Mouse (Mus musculus) midbrain, embryonic 13.5 days (tissue): ENCODE data around the gene Tmem88b. TPM values are rescaled to one million over a fixed set of nuclear protein-coding genes. Genes with fewer than 3 reads are reported as not detected.

Experiments used
- ATAC-seq: fragments of 200-750 bp; cut with Nextera tagmentation; 2 replicates; pipeline ENCODE4 v1.8.0; 2017; ENCODE audit warnings: mild to moderate bottlenecking, moderate TSS enrichment, moderate library complexity
- H3K27ac ChIP-seq: fragments of 300-500 bp; sonication (generic); 2 replicates; pipeline ENCODE4 v1.5.1; 2015; ENCODE audit warnings: inconsistent platforms, mild to moderate bottlenecking, moderate library complexity
- H3K27me3 ChIP-seq: fragments of 300-500 bp; sonication (generic); 2 replicates; pipeline ENCODE4 v1.6.1; 2015; ENCODE audit warnings: mild to moderate bottlenecking, inconsistent platforms
- H3K36me3 ChIP-seq: fragments of 300-500 bp; sonication (generic); 2 replicates; pipeline ENCODE4 v1.6.1; 2015; ENCODE audit warnings: mild to moderate bottlenecking, inconsistent platforms
- H3K4me1 ChIP-seq: fragments of 300-500 bp; sonication (generic); replicated peaks from 2 replicates; pipeline ENCODE4 v1.6.1; 2015; ENCODE audit warnings: inconsistent platforms
- H3K4me2 ChIP-seq: fragments of 300-500 bp; sonication (generic); replicated peaks from 2 replicates; pipeline ENCODE4 v1.6.1; 2015; ENCODE audit warnings: moderate library complexity, mild to moderate bottlenecking, inconsistent platforms
- H3K4me3 ChIP-seq: fragments of 300-500 bp; sonication (generic); replicated peaks from 2 replicates; pipeline ENCODE4 v1.5.1; 2015; ENCODE audit warnings: mild to moderate bottlenecking, inconsistent platforms
- H3K9ac ChIP-seq: fragments of 300-500 bp; sonication (generic); replicated peaks from 2 replicates; pipeline ENCODE4 v1.6.1; 2015; ENCODE audit warnings: mild to moderate bottlenecking, inconsistent platforms
- H3K9me3 ChIP-seq: fragments of 300-500 bp; sonication (generic); 2 replicates; pipeline ENCODE4 v1.6.1; 2016; ENCODE audit warnings: mild to moderate bottlenecking, inconsistent platforms
- WGBS: fragments of 180-500 bp; shearing (Covaris S2); methylation state at CpG from one replicate; pipeline ENCODE4 v1.1.7; 2015; 5-methylcytosine and 5-hydroxymethylcytosine counted together
- microRNA-seq: library from miRNA; unstranded; fragments of <30 nt; microRNA quantifications from one replicate; pipeline ENCODE4, GENCODE M21; 2016
- polyA plus RNA-seq: library from polyadenylated mRNA; unstranded; fragments of >200 nt; fragmentation: Nextera tagmentation; extraction: Ambion mirVana; gene quantifications from 2 replicates; pipeline ENCODE4 v1.2.1, GENCODE M21; 2015

Gene Tmem88b
- polyA plus RNA-seq, 1 experiment from 2014 or later, result 0.58 TPM

GRCm38 (mm10) chr4:155734951-155735702 is 50.5 kb downstream of the Tmem88b start:
- Histone ChIP-seq H3K9ac (peak overlapping the region; percentile 97), H3K27ac (peak overlapping the region; percentile 97), H3K36me3 (peaks cover 41% of the 10 kb centered on the region), H3K4me2 (peak overlapping the region; percentile 95), H3K4me1 (peaks cover 38% of the 10 kb centered on the region), H3K9me3 (no peaks in the 10 kb centered on the region), H3K27me3 (no peaks in the 10 kb centered on the region), H3K4me3 (peak overlapping the region; percentile 91)
- ATAC-seq, result peak; percentile 74
- WGBS, result under 1% methylated on average over 60 of the region's 79 CpGs

GRCm38 (mm10) chr4:155734350-155734941 is 51.2 kb downstream of the Tmem88b start, which contains the start of gene Tmem240:
TSS of gene Tmem240 (plus strand) at chr4:155734800.
- H3K27ac ChIP-seq, result peak within 1 kb of the TSS; percentile 97
- peaks cover 38% of the 10 kb centered on the region for H3K4me1 ChIP-seq
- peak within 1 kb of the TSS; percentile 95 for H3K4me2 ChIP-seq
- peak within 1 kb of the TSS; percentile 97 for H3K9ac ChIP-seq
- under 1% methylated on average over 26 of the region's 35 CpGs for WGBS
- H3K27me3 ChIP-seq, result no peaks in the 10 kb centered on the region
- no peaks in the 10 kb centered on the region for H3K9me3 ChIP-seq
- peaks cover 34% of the 10 kb centered on the region for H3K36me3 ChIP-seq
- ATAC-seq, result peak; percentile 95
- peak within 1 kb of the TSS; percentile 91 for H3K4me3 ChIP-seq

DNA sequence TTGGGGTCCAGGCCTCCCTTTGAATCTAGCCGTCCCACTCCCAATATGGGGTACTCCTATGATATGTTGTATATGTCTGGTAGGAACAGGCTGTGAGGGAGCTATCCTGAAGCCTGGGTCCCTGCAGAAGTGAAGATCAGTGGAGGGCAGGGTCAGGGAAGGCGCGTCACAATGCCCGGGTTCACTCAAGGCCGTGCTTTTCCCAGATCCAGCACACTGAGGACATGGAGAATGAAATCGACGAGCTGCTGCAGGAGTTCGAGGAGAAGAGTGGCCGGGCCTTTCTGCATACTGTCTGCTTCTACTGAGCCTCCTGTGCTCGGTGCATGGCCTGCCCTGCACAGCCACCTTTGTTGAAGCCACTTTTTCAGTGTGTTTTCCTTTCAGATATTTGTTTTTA is 52.4 kb downstream of the Tmem88b start:
- H3K4me3 ChIP-seq, result no peak overlapping the region
- peak overlapping the region; percentile 95; the same call in 1 of the 2 replicates for H3K4me2 ChIP-seq
- H3K9me3 ChIP-seq, result no peaks in the 10 kb centered on the region
- peak overlapping the region; percentile 97; the same call in 1 of the 2 replicates for H3K27ac ChIP-seq
- ATAC-seq, result no peak
- no peaks in the 10 kb centered on the region for H3K27me3 ChIP-seq
- 88% methylated on average over 10 of the region's 10 CpGs for WGBS
- H3K36me3 ChIP-seq, result peaks cover 26% of the 10 kb centered on the region
- peak overlapping the region; percentile 97; the same call in 1 of the 2 replicates for H3K9ac ChIP-seq
- H3K4me1 ChIP-seq, result peaks cover 40% of the 10 kb centered on the region

Small RNAs within 50 kb of the gene (microRNA-seq; reads per million reads assigned to microRNA genes)
- gene Gm27743, result not detected

Other genes starting within 250 kb of the Tmem88b start
- 78.0 and 85.5 TPM in 2 replicates for gene Nadk, start 223.5 kb downstream of the Tmem88b start, polyA plus RNA-seq
- gene Slc35e2, start 184.5 kb downstream of the Tmem88b start, polyA plus RNA-seq, result 15.9 and 16.5 TPM in 2 replicates
- 65.1 and 66.8 TPM in 2 replicates for gene Cdk11b, start 161.0 kb downstream of the Tmem88b start, polyA plus RNA-seq
- not detected in 2 replicates for gene Gm10563, start 140.5 kb downstream of the Tmem88b start, polyA plus RNA-seq
- gene Mmp23, start 132.5 kb downstream of the Tmem88b start, polyA plus RNA-seq, result 3.6 and 3.8 TPM in 2 replicates
- 32.6 and 41.9 TPM in 2 replicates for gene Mib2, start 116.7 kb downstream of the Tmem88b start, polyA plus RNA-seq
- 5.0 and 6.4 TPM in 2 replicates for gene Fndc10, start 91.5 kb downstream of the Tmem88b start, polyA plus RNA-seq
- 155 and 159 TPM in 2 replicates for gene Ssu72, start 81.1 kb downstream of the Tmem88b start, polyA plus RNA-seq
- gene Tmem240, start 51.1 kb downstream of the Tmem88b start, polyA plus RNA-seq, result 8.6 and 10.1 TPM in 2 replicates
- gene Atad3a, start 24.8 kb downstream of the Tmem88b start, polyA plus RNA-seq, result 82.1 and 84.8 TPM in 2 replicates
- gene Vwa1, start 11.2 kb downstream of the Tmem88b start, polyA plus RNA-seq, result 18.7 and 20.9 TPM in 2 replicates
- gene Ankrd65, start 4.6 kb upstream of the Tmem88b start, polyA plus RNA-seq, result not detected in 2 replicates
- 259 and 262 TPM in 2 replicates for gene Mrpl20, start 17.0 kb upstream of the Tmem88b start, polyA plus RNA-seq
- 182 and 189 TPM in 2 replicates for gene Ccnl2, start 26.6 kb upstream of the Tmem88b start, polyA plus RNA-seq
- gene Aurkaip1, start 45.4 kb upstream of the Tmem88b start, polyA plus RNA-seq, result 140 and 146 TPM in 2 replicates
- 17.9 and 22.2 TPM in 2 replicates for gene Mxra8, start 53.8 kb upstream of the Tmem88b start, polyA plus RNA-seq
- 8.1 and 8.4 TPM in 2 replicates for gene Dvl1, start 61.5 kb upstream of the Tmem88b start, polyA plus RNA-seq
- 0.80 and 0.83 TPM in 2 replicates for gene Tas1r3, start 77.5 kb upstream of the Tmem88b start, polyA plus RNA-seq
- gene Cptp, start 83.6 kb upstream of the Tmem88b start, polyA plus RNA-seq, result 22.1 and 24.5 TPM in 2 replicates
- 85.3 and 88.6 TPM in 2 replicates for gene Ints11, start 83.7 kb upstream of the Tmem88b start, polyA plus RNA-seq
- gene Pusl1, start 105.9 kb upstream of the Tmem88b start, polyA plus RNA-seq, result 52.5 and 52.6 TPM in 2 replicates
- 66.0 and 73.5 TPM in 2 replicates for gene Acap3, start 105.9 kb upstream of the Tmem88b start, polyA plus RNA-seq
- gene Ube2j2, start 158.0 kb upstream of the Tmem88b start, polyA plus RNA-seq, result 128 and 135 TPM in 2 replicates
- gene C1qtnf12, start 176.4 kb upstream of the Tmem88b start, polyA plus RNA-seq, result 8.2 and 11.0 TPM in 2 replicates
- 25.0 and 26.9 TPM in 2 replicates for gene B3galt6, start 206.8 kb upstream of the Tmem88b start, polyA plus RNA-seq
- 125 and 128 TPM in 2 replicates for gene Sdf4, start 207.0 kb upstream of the Tmem88b start, polyA plus RNA-seq
- 0.57 TPM in 2 replicates for gene Tnfrsf4, start 228.0 kb upstream of the Tmem88b start, polyA plus RNA-seq
- gene Tnfrsf18, start 240.3 kb upstream of the Tmem88b start, polyA plus RNA-seq, result 2.0 and 2.3 TPM in 2 replicates